Mouse (Mus musculus): ENCODE results near the gene Wdr90. TPM values are rescaled to one million over a fixed set of nuclear protein-coding genes. Genes with fewer than 3 reads are reported as not detected.
A peak's percentile ranks its signal among the peaks of the same experiment; 100 is the strongest.

Wdr90 gene
- total RNA-seq, 2 experiments from 2014 or later: 34.0 to 35.6 TPM

GRCm38 (mm10) chr17:25834595-25835222, 26.6 kb downstream of the Wdr90 start:
- intact Hi-C loops (cut with DNase I): no loop called here
- DNase-seq (ENCODE audit: extremely low spot score in 1 of 2, low spot score in 2 of 2): no peak

DNA sequence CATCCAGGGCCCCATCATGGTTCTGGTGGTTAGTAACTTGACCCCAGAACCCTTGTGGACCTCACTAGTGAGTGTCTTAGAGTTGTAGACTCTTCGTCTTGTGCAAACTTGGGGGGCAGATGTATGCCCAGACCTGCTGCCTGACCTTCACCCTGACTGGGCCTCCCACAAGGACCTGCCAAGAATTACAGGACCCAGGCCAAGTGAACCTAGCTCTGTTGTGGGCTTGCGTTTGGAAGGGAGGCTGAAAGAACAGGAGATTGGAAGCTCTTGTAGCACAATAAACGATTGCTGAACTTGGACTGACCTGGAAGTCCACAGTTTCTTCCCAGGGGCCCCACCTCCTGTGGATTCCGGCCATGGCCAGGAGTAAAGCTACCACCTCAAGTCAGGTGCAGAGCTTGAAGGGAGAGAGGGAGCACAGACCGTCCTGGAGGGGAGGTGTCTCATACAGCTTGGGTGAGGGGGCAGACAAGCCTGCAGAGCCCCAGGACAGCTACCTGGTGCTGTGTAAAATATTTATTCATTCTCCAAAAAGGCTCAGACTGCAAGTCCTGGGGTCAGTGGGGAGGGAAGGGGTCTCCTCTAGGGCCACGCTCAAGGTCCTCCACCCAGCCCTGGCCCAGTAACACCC, 27.2 kb downstream of the Wdr90 start:
- intact Hi-C loops (cut with DNase I): no loop called here
- peak in 1 of 2 experiments; percentile 32 for DNase-seq (ENCODE audit: extremely low spot score in 1 of 2, low spot score in 2 of 2)

DNA sequence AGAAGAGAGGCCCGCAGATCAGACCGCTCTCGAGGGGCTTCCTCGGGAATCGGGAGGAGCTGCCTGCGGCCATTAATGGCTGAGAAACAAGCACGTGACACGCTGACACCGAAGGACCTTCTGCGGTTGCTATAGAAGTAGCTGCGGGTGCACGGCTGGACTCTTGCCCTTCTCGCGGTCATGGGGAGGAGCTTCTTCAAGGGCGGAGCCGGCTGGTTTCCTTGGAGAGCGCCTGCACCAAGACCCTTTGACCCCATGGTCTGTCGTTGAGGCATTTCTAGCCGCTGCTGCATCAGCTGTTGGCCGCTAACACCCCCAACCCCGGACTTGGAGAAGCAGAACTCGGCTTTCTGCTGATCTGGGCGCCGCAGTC, 28.0 kb downstream of the Wdr90 start, which contains the start of gene Stub1:
Gene Stub1, minus strand, starts transcription at position 114 of the 373 bp plus-strand sequence.
- intact Hi-C loops (cut with DNase I): no loop called here
- DNase-seq (ENCODE audit: extremely low spot score in 1 of 2, low spot score in 2 of 2): peak; percentile 87 to 93

DNA sequence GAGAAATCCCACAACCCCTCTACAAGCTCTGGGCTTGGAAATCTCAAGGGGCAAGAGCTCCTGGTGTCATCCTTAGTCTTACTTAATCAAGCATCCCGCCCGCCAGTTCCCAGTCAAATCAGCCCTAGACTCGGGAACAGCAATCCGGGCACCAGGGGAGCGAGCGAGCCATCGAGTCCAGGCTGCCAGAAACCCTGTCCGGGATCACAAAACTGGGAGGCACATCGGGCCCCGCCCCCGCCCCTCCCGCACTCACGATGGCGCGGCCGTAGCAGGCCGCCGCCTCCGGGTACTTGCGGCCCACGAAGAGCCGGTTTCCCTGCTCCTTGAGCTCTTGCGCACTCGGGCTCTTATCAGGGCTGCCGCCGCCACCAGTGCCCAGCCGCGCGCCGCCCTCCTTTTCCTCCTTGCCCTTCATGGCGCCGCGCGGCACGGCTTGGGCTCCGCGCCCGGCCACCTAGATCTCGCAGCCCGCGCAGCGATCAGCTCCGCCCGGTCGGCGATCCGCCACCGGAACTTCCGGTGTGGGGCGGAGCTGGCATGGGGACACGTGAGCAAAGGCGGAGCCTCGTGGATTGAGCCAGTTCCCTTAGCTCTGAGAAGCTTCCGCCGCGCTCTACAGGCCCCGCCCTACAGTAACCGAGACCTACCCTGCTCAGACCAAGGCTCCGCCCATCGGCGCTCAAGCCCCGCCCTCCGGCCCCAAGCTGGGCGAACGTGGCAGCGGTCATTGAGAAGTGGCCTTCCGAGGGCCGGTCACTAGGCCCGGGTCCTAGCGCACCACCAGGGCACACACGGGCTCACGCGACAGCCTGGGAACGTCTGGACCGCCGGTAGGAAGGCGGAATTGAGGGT, 28.6 kb downstream of the Wdr90 start:
- intact Hi-C loops (cut with DNase I): no loop called here

GRCm38 (mm10) chr17:25831451-25832281, 29.6 kb downstream of the Wdr90 start:
- peak in 1 of 2 experiments; percentile 70 for DNase-seq (ENCODE audit: extremely low spot score in 1 of 2, low spot score in 2 of 2)
- intact Hi-C loops (cut with DNase I): no loop called here

More for the DNA sequence above, 28.6 kb downstream of the Wdr90 start:
- DNase-seq (ENCODE audit: extremely low spot score in 1 of 2, low spot score in 2 of 2): peak; percentile 98 to 100

DNA sequence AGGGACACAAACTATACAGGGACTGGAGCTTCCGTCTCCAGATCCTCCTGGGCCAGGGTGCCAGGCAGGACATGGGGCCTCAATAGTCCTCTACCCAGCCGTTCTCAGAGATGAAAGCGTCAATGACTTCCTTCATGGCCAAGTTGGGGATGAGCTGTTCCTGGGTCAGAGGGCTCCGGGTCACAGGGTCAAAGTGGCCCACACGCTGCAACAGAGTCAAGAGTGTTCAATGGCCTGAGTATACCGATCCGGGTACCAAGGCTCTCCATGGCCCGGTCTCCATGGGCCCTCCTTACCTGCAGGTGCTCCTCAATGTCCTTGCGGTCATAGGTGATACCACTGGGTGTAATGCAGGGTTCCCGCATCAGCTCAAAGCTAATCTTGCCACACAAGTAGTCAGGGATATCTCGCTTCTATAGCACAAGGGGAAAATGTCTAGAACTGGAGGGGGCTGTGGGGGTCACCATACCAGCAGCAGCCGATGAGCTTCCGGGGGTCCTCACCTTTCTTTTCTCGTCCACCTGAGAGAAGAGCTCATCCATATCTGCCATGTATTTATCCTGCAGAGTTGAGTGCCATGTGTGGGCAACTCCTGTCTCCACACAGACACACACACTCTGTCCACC, 30.4 kb downstream of the Wdr90 start:
- no peak for DNase-seq (ENCODE audit: extremely low spot score in 1 of 2, low spot score in 2 of 2)
- intact Hi-C loops (cut with DNase I): no loop called here

DNA sequence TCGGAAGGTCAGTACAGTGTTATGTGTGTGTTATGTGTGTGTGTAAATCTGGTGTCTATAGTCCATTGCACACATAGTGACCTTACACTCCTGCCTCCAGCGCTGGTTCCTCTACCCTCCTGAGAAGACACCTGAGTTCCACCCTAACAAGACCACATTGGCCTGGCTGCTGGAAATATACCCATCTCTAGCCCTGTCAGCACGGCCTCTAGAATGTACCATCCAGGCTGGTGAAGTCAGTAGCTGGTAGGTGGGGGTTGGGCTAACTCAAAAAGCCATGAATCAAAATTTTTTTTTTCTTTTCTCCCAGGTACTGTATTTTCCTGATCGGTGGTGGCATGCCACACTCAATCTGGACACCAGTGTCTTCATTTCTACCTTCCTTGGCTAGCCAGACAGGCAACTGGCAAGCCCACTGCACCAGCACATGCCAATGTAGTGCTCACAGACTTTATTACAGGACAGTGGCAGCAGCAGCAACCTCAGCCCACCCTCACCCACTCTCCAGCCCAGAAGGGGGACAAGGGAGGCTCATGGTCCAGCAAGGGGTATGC, 31.0 kb downstream of the Wdr90 start:
- intact Hi-C loops (cut with DNase I): no loop called here
- DNase-seq (ENCODE audit: extremely low spot score in 1 of 2, low spot score in 2 of 2): no peak

DNA sequence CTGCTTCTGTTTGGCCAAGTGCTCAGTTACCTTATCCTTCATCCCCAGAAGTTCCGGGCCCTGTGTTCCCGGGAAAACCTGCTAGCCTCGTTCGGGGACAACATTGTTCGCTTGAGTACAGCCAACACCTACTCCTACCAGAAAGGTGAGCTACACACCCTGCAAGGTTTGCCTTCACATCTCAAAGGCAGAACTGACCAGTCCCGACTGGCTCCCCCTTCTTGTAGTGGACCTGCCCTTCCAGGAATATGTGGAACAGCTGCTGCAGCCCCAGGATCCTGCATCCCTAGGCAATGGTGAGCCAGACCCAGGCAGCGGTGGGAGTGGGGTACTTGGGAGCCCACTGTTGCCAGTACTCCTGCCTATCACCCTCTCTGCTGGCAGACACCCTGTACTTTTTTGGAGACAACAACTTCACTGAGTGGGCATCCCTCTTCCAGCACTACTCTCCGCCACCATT, 31.7 kb downstream of the Wdr90 start:
- peak in 1 of 2 experiments; percentile 26 for DNase-seq (ENCODE audit: extremely low spot score in 1 of 2, low spot score in 2 of 2)
- intact Hi-C loops (cut with DNase I): no loop called here

- intact Hi-C loops (cut with DNase I): no loop called here
- DNase-seq (ENCODE audit: extremely low spot score in 1 of 2, low spot score in 2 of 2): peak; percentile 78 to 87
Measured at GRCm38 (mm10) chr17:25828712-25829557, 32.4 kb downstream of the Wdr90 start, which contains the start of gene Jmjd8. Jmjd8 (plus strand) TSS chr17:25828867.

- intact Hi-C loops (cut with DNase I): no loop called here
- DNase-seq (ENCODE audit: extremely low spot score in 1 of 2, low spot score in 2 of 2): peak in 1 of 2 experiments; percentile 45
Measured at GRCm38 (mm10) chr17:25828223-25828594, 33.1 kb downstream of the Wdr90 start.

DNA sequence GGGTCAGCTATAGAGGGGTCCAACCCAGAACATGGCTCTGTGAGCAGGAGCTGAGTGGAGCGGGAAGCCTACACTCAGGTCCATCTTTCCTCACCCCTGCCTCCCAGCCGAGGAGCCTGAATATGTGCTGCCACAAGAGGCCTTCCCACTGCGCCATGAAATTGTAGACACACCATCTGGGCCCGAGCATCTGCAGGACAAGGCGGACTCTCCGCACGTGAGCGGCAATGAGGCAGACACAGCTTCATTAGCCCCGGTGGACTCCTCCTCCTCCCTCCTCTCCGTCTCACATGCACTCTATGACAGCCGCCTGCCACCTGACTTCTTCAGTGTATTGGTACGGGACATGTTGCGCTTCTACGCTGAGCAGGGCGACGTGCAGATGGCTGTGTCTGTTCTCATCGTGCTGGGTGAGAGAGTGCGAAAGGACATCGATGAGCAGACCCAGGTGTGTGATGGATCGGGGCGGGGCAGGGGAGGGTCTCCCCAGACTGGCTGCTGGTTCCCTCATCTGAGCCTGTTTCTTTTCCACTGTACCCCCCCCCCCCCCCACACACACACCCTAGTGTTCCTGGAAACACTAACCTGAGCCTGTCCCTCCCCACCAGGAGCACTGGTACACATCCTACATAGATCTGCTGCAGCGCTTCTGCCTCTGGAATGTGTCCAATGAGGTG, 33.6 kb downstream of the Wdr90 start:
- DNase-seq (ENCODE audit: extremely low spot score in 1 of 2, low spot score in 2 of 2): peak in 1 of 2 experiments; percentile 30
- intact Hi-C loops (cut with DNase I): no loop called here

- DNase-seq (ENCODE audit: extremely low spot score in 1 of 2, low spot score in 2 of 2): peak in 1 of 2 experiments; percentile 23
- intact Hi-C loops (cut with DNase I): no loop called here
Measured at GRCm38 (mm10) chr17:25827011-25827410, 34.3 kb downstream of the Wdr90 start.

GRCm38 (mm10) chr17:25825984-25826570, 35.2 kb downstream of the Wdr90 start:
- intact Hi-C loops (cut with DNase I): no loop called here
- DNase-seq (ENCODE audit: extremely low spot score in 1 of 2, low spot score in 2 of 2): no peak

- intact Hi-C loops (cut with DNase I): no loop called here
Measured at GRCm38 (mm10) chr17:25825311-25825710, 36.0 kb downstream of the Wdr90 start.

DNA sequence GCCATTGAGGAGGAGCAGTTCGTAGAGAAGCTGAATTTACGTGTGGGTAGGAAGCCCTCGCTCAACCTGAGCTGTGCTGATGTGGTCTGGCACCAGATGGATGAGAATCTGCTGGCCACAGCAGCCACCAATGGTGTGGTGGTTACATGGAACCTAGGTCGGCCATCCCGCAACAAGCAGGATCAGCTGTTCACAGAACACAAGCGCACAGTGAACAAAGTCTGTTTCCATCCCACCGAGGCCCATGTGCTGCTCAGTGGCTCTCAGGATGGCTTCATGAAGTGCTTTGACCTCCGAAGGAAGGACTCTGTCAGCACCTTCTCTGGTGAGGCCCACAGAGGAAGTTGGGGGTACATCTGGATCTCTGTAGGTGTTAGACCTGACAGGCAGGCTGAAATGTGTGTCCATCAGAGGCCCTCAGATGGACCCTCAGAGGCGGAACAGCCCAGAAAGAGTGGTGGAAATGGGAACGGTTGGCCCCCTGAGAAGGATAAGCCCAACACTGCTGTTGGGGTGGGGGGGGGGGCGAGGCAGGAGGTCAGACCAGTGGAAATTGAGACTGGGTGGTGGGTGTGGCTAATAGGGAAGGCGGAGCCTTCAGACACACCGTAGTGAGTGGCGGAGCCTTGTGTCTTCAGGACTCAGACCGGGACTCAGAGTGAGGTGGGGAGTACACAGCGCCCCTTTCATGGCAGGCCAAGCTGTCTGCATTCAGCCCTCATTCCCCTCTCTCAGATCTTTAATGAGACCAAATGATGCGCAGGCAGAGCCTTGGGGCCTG, 36.7 kb downstream of the Wdr90 start:
- intact Hi-C loops (cut with DNase I): no loop called here
- peak in 1 of 2 experiments; percentile 29 for DNase-seq (ENCODE audit: extremely low spot score in 1 of 2, low spot score in 2 of 2)

More at GRCm38 (mm10) chr17:25825311-25825710, 36.0 kb downstream of the Wdr90 start:
- DNase-seq (ENCODE audit: extremely low spot score in 1 of 2, low spot score in 2 of 2): peak in 1 of 2 experiments; percentile 22

All from left cerebral cortex, postnatal 10 days (tissue).